ENCODE assay signal across 10 mouse cellular contexts in genomic region chr8:27679164-27679563, GRCm38 (mm10).
DNase-seq lines count a peak whose midpoint lies in the region; TF ChIP-seq lines count a peak whose summit lies in the region.
"Had no signal": no experiment of that assay in that cellular context is flagged by ENCODE, and none has a peak within 500 bp of the region (broad histone marks: within the 10 kb centered on the region; RNA-seq: fewer than 3 reads in every experiment).

No protein-coding gene starts in this region.

- H3K4me1 ChIP-seq in thymus, adult 2 months (replicated peaks; ENCODE audit: control insufficient read depth, insufficient read depth, low read length) = no peaks in the 10 kb centered on the region
- H3K4me1 ChIP-seq: embryonic facial prominence, embryonic 15.5 days had no signal

- TF ChIP-seq CTCF in thymus, adult 2 months (IDR thresholded peaks at IDR 0.05; ENCODE audit: borderline replicate concordance, control insufficient read depth, extremely low read depth, insufficient read depth, low read length, poor library complexity) = no peak

- no peak overlapping the region for H3K4me3 ChIP-seq in thymus, adult 2 months (ENCODE audit: control insufficient read depth, insufficient read depth, low read length)
- H3K4me3 ChIP-seq: embryonic facial prominence, embryonic 15.5 days; myocyte had no signal

- no peaks in the 10 kb centered on the region for H3K27me3 ChIP-seq in thymus, adult 2 months (ENCODE audit: control insufficient read depth, insufficient read depth, low read length)
- H3K27me3 ChIP-seq: embryonic facial prominence, embryonic 15.5 days had no signal

- peak; percentile 3 for DNase-seq in thymus, postnatal 25 days
- DNase-seq in thymus, adult 2 months = no peak
- DNase-seq in cerebellum, postnatal 14 days = peak; percentile 77 to 80
- peak; percentile 41 for DNase-seq in heart, postnatal 4 days
- DNase-seq in large intestine, adult 2 months (ENCODE audit: low read depth, low spot score) = peak; percentile 3
- peak; percentile 36 for DNase-seq in lung, postnatal 10 days
- peak; percentile 36 for DNase-seq in right cerebral cortex, postnatal 14 days
- no peak for DNase-seq in urinary bladder, postnatal 36 days (ENCODE audit: low spot score in 2 of 2)

- H3K27ac ChIP-seq in thymus, adult 2 months (ENCODE audit: control insufficient read depth, insufficient read depth, low read length) = no peak overlapping the region
- H3K27ac ChIP-seq: embryonic facial prominence, embryonic 15.5 days had no signal

- WGBS in thymus, adult 2 months = 11% methylated on average over 2 of the region's 2 CpGs
- WGBS in large intestine, adult 2 months = 5% methylated on average over 2 of the region's 2 CpGs

- no peak for TF ChIP-seq POLR2A in thymus, adult 2 months (IDR thresholded peaks at IDR 0.05; ENCODE audit: control insufficient read depth, extremely low read depth, insufficient read depth, low read length, poor library complexity)

- no peaks in the 10 kb centered on the region for H3K36me3 ChIP-seq in thymus, adult 2 months (ENCODE audit: control insufficient read depth, insufficient read depth, low read length)
- H3K36me3 ChIP-seq: embryonic facial prominence, embryonic 15.5 days had no signal

Comparison
In these comparisons a context has a peak if more than half of its experiments do, and no peak if none do; other contexts are left out.
1. DNase-seq: peak in thymus, postnatal 25 days (single experiment), cerebellum, postnatal 14 days (2 of 2), heart, postnatal 4 days (single experiment), large intestine, adult 2 months (single experiment), lung, postnatal 10 days (single experiment) and right cerebral cortex, postnatal 14 days (single experiment); none in thymus, adult 2 months (single experiment) and urinary bladder, postnatal 36 days (0 of 2).